Mouse (Mus musculus): ENCODE results near the gene Enpep.

Gene Enpep

GRCm38 (mm10) chr3:129238664-129239258 is 93.8 kb downstream of the Enpep start:
- no peak for DNase-seq (ENCODE audit: low spot score in 2 of 2)

GRCm38 (mm10) chr3:129238010-129238409 is 94.5 kb downstream of the Enpep start:
- DNase-seq (ENCODE audit: low spot score in 2 of 2), result no peak

- DNase-seq (ENCODE audit: low spot score in 2 of 2), result no peak
Observed at GRCm38 (mm10) chr3:129227331-129227730, 105.2 kb downstream of the Enpep start.

- no peak for DNase-seq (ENCODE audit: low spot score in 2 of 2)
Observed at GRCm38 (mm10) chr3:129226681-129227080, 105.8 kb downstream of the Enpep start.

- DNase-seq (ENCODE audit: low spot score in 2 of 2), result no peak
Observed at GRCm38 (mm10) chr3:129225577-129226289, 106.8 kb downstream of the Enpep start.

GRCm38 (mm10) chr3:129224806-129225576 is 107.5 kb downstream of the Enpep start:
- no peak for DNase-seq (ENCODE audit: low spot score in 2 of 2)

- no peak for DNase-seq (ENCODE audit: low spot score in 2 of 2)
Observed at GRCm38 (mm10) chr3:129223964-129224805, 108.3 kb downstream of the Enpep start.

GRCm38 (mm10) chr3:129223401-129223800 is 109.1 kb downstream of the Enpep start:
- DNase-seq (ENCODE audit: low spot score in 2 of 2), result no peak

- DNase-seq (ENCODE audit: low spot score in 2 of 2), result no peak
Observed at GRCm38 (mm10) chr3:129222448-129223290, 109.9 kb downstream of the Enpep start.

- no peak for DNase-seq (ENCODE audit: low spot score in 2 of 2)
Observed at GRCm38 (mm10) chr3:129221380-129222260, 110.9 kb downstream of the Enpep start.

GRCm38 (mm10) chr3:129220681-129221379 is 111.7 kb downstream of the Enpep start:
- DNase-seq (ENCODE audit: low spot score in 2 of 2), result no peak

GRCm38 (mm10) chr3:129220086-129220670 is 112.3 kb downstream of the Enpep start:
- no peak for DNase-seq (ENCODE audit: low spot score in 2 of 2)
